Mouse (Mus musculus): ENCODE measurements at regions not wholly inside any gene's neighbourhood (a gene's known extent, or its start where the extent isn't known, plus 50 kb on each side); places are given as distances from the start of the nearest gene placed in this dataset.

DNA sequence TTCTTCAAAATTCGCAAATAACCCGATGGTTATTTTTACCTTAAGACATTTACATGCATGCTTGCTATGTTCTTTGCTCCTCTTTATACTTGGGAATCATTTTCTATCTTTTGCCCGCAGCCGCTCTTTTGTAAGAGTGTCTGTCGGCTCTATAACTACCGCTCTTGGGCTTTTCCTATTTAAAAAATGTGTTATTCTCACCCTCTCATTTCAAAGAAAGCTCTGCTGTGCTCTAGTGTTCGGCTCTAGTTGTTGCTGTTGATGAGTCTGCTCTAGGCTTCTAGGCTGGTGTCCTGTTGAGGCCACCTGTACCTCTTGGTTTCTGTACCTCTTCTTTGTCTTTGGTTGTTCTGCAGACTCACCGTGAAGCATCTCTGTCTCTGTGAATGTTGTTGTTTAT lies 343.7 kb downstream of the Foxo1 start:
- TF ChIP-seq CTCF (IDR thresholded peaks at IDR 0.05; ENCODE audit: insufficient read depth, low read depth, low read length) (no peak), POLR2A (IDR thresholded peaks at IDR 0.05; ENCODE audit: insufficient read depth, low read depth, low read length) (no peak)

Measured in olfactory bulb, adult 2 months (tissue).